ENCODE assay signal across 26 mouse cellular contexts in genomic region chr3:21854340-21854739, GRCm38 (mm10).
"Had no signal": no experiment of that assay in that cellular context is flagged by ENCODE, and none has a peak within 500 bp of the region (broad histone marks: within the 10 kb centered on the region; RNA-seq: fewer than 3 reads in every experiment).

No protein-coding gene starts in this region.

- H3K27me3 ChIP-seq: heart, embryonic 13.5 days; heart, embryonic 15.5 days; hindbrain, embryonic 12.5 days; intestine, embryonic 15.5 days; limb, embryonic 12.5 days; liver, embryonic 13.5 days had no signal

- H3K4me3 ChIP-seq: heart, adult 2 months; heart, embryonic 13.5 days; heart, embryonic 15.5 days; hindbrain, embryonic 10.5 days; hindbrain, embryonic 12.5 days; intestine, embryonic 15.5 days; layer of hippocampus, adult 2 months; left cerebral cortex, adult 2 months; limb, embryonic 10.5 days; limb, embryonic 12.5 days; liver, embryonic 13.5 days had no signal

- H3K4me2 ChIP-seq: heart, embryonic 11.5 days; heart, embryonic 13.5 days; heart, embryonic 15.5 days; hindbrain, embryonic 12.5 days; hindbrain, embryonic 14.5 days; intestine, embryonic 15.5 days; limb, embryonic 12.5 days; liver, embryonic 11.5 days; liver, embryonic 13.5 days had no signal

- DNase-seq: gastrocnemius, postnatal 10 days; gastrocnemius, postnatal 25 days; heart, adult 2 months; heart, postnatal 4 days; kidney, adult 18-20 months; kidney, adult 8-10 months; kidney, postnatal 10 days; kidney, postnatal 25 days; kidney, postnatal 4 days; liver; liver, embryonic 13.5 days had no signal

- H3K36me3 ChIP-seq: heart, embryonic 13.5 days; heart, embryonic 15.5 days; hindbrain, embryonic 10.5 days; hindbrain, embryonic 12.5 days; intestine, embryonic 15.5 days; limb, embryonic 10.5 days; limb, embryonic 12.5 days; liver, embryonic 13.5 days had no signal

- H3K9ac ChIP-seq: heart, embryonic 13.5 days; heart, embryonic 15.5 days; hindbrain, embryonic 12.5 days; hindbrain, embryonic 14.5 days; intestine, embryonic 15.5 days; limb, embryonic 12.5 days; liver, embryonic 13.5 days had no signal

- H3K4me1 ChIP-seq: heart, embryonic 13.5 days; heart, embryonic 15.5 days; hindbrain, embryonic 10.5 days; hindbrain, embryonic 12.5 days; intestine, embryonic 15.5 days; limb, embryonic 12.5 days; liver, embryonic 13.5 days had no signal

- H3K9me3 ChIP-seq: heart, embryonic 13.5 days; heart, embryonic 15.5 days; hindbrain, embryonic 10.5 days; hindbrain, embryonic 12.5 days; intestine, embryonic 15.5 days; limb, embryonic 10.5 days; limb, embryonic 12.5 days; liver, embryonic 13.5 days had no signal

- ATAC-seq: hindbrain, embryonic 16.5 days; inflammation-experienced regulatory T-cells, adult 6 months; intestine, embryonic 15.5 days; intestine, postnatal 0 days had no signal

- H3K27ac ChIP-seq: heart, adult 2 months; heart, embryonic 13.5 days; heart, embryonic 15.5 days; hindbrain, embryonic 10.5 days; hindbrain, embryonic 12.5 days; hindbrain, embryonic 14.5 days; intestine, embryonic 15.5 days; layer of hippocampus, adult 2 months; left cerebral cortex, adult 2 months; limb, embryonic 10.5 days; limb, embryonic 12.5 days; liver, embryonic 13.5 days had no signal
